Mouse (Mus musculus): ENCODE measurements around the gene Pmepa1.

GRCm38 (mm10) chr2:173274428-173275342, 1.6 kb downstream of the Pmepa1 start:
- TF ChIP-seq EP300 (IDR thresholded peaks at IDR 0.05; ENCODE audit: low read depth in 1 of 2, low read length in 2 of 2) (no peak), POLR2A (IDR thresholded peaks at IDR 0.05; ENCODE audit: control insufficient read depth in 1 of 2, insufficient read depth in 1 of 2, low read depth in 1 of 2, low read length in 2 of 2, poor library complexity in 1 of 2) (no peak), CTCF (IDR thresholded peaks at IDR 0.05 in 2 of 3, conservative IDR thresholded peaks at IDR 0.05 in 1 of 3; ENCODE audit: control insufficient read depth in 1 of 3, insufficient read depth in 1 of 3, low read depth in 2 of 3, low read length in 3 of 3, poor library complexity in 1 of 3, severe bottlenecking in 1 of 3) (no peak), TAL1 (IDR thresholded peaks at IDR 0.05; ENCODE audit: low read length) (no peak), USF2 (IDR thresholded peaks at IDR 0.05; ENCODE audit: borderline replicate concordance in 1 of 2, insufficient read depth in 1 of 2, low read depth in 1 of 2, low read length in 2 of 2) (no peak)

Measured in MEL (cell line).